Mouse (Mus musculus): ENCODE measurements around the gene Taar2.

Gene Taar2

GRCm38 (mm10) chr10:23978901-23979705, 40.7 kb downstream of the Taar2 start:
- peak; percentile 80 for DNase-seq (ENCODE audit: low read depth, low spot score)

- DNase-seq (ENCODE audit: low read depth, low spot score), result no peak
These were observed 47.2 kb downstream of the Taar2 start, which contains the start of gene Taar6 for GRCm38 (mm10) chr10:23985546-23985945. Gene Taar6 (minus strand): TSS chr10:23985646.

- no peak for DNase-seq (ENCODE audit: low read depth, low spot score)
These were observed 48.0 kb downstream of the Taar2 start for GRCm38 (mm10) chr10:23986419-23986818.

Data from retina, postnatal 7 days (tissue).